Mouse (Mus musculus) forebrain, embryonic 16.5 days (tissue): ENCODE data around the gene Gm17660. TPM values are rescaled to one million over a fixed set of nuclear protein-coding genes. Genes with fewer than 3 reads are reported as not detected.
"Not testable (repeated sequence)": the region's sequence is repeated elsewhere in the genome, so short reads cannot be mapped to it uniquely, and the experiment has no call there.

ENCODE experiments used
- ATAC-seq: fragments of 200-750 bp; cut with Nextera tagmentation; 2 replicates; pipeline ENCODE4 v1.8.0; 2017; ENCODE audit warnings: mild to moderate bottlenecking, moderate library complexity
- H3K27ac ChIP-seq: fragments of 300-500 bp; sonication (generic); 2 replicates; pipeline ENCODE4 v1.5.1; 2014; ENCODE audit warnings: low read length, control low read depth
- H3K27me3 ChIP-seq: fragments of 300-500 bp; sonication (generic); replicated peaks from 2 replicates; pipeline ENCODE4 v1.6.1; 2014; ENCODE audit warnings: low read length; ENCODE audit not compliant: control insufficient read depth, insufficient read depth
- H3K36me3 ChIP-seq: fragments of 300-500 bp; sonication (generic); 2 replicates; pipeline ENCODE4 v1.6.1; 2014; ENCODE audit not compliant: control insufficient read depth, insufficient read depth
- H3K4me1 ChIP-seq: fragments of 300-500 bp; sonication (generic); replicated peaks from 2 replicates; pipeline ENCODE4 v1.6.1; 2014; ENCODE audit warnings: low read length; ENCODE audit not compliant: control insufficient read depth, insufficient read depth
- H3K4me2 ChIP-seq: fragments of 300-500 bp; sonication (generic); 2 replicates; pipeline ENCODE4 v1.6.1; 2014; ENCODE audit warnings: mild to moderate bottlenecking, low read length, control low read depth
- H3K4me3 ChIP-seq: fragments of 300-500 bp; sonication (generic); replicated peaks from 2 replicates; pipeline ENCODE4 v1.5.1; 2014; ENCODE audit warnings: mild to moderate bottlenecking, low read length, control low read depth
- H3K9ac ChIP-seq: fragments of 300-500 bp; sonication (generic); replicated peaks from 2 replicates; pipeline ENCODE4 v1.6.1; 2014; ENCODE audit warnings: low read depth, low read length, control low read depth
- H3K9me3 ChIP-seq: fragments of 300-500 bp; sonication (generic); 2 replicates; pipeline ENCODE4 v1.6.1; 2016; ENCODE audit warnings: low read length; ENCODE audit not compliant: control insufficient read depth
- WGBS: fragments of 180-500 bp; shearing (Covaris S2); extraction: QIAGEN DNeasy Blood & Tissue Kit; methylation state at CpG from one replicate; pipeline ENCODE4 v1.1.7; 2014; 5-methylcytosine and 5-hydroxymethylcytosine counted together
- polyA plus RNA-seq: library from polyadenylated mRNA; unstranded; fragments of >200 nt; fragmentation: Nextera tagmentation; extraction: Ambion mirVana; gene quantifications from 2 replicates; pipeline ENCODE4 v1.2.1, GENCODE M21; 2015

Gene Gm17660
- polyA plus RNA-seq, 1 experiment from 2014 or later = not detected

DNA sequence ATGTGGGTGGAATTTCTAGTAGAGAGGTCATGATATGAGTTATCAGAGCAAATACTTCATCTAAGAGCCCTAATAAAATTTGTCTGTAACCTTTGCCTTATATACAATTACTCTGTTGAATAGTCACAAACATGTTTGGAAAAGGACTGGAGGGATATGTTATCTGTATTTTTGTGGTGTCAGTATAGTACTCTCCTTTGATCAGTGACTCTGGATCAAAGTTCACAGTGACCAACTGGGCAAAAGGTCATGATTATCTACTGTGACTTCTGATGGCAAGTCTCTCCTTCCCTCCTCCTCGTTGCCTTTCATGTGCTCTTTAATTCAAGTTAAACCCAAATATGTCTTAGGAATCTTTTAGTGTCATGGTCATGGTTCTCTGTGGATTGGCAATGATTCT, 41.6 kb downstream of the Gm17660 start:
- Histone ChIP-seq H3K4me2 (no peak overlapping the region), H3K4me1 (no peaks in the 10 kb centered on the region), H3K36me3 (no peaks in the 10 kb centered on the region), H3K9ac (no peak overlapping the region), H3K27ac (no peak overlapping the region), H3K9me3 (no peaks in the 10 kb centered on the region), H3K4me3 (no peak overlapping the region), H3K27me3 (no peaks in the 10 kb centered on the region)
- no peak for ATAC-seq
- WGBS = 63% methylated on average over 1 of the region's 1 CpGs

GRCm38 (mm10) chr5:104035066-104035465, 42.3 kb downstream of the Gm17660 start:
- Histone ChIP-seq H3K36me3 (no peaks in the 10 kb centered on the region), H3K4me2 (no peak overlapping the region), H3K4me3 (no peak overlapping the region), H3K27me3 (no peaks in the 10 kb centered on the region), H3K27ac (no peak overlapping the region), H3K4me1 (no peaks in the 10 kb centered on the region), H3K9me3 (no peaks in the 10 kb centered on the region), H3K9ac (no peak overlapping the region)
- ATAC-seq = no peak

DNA sequence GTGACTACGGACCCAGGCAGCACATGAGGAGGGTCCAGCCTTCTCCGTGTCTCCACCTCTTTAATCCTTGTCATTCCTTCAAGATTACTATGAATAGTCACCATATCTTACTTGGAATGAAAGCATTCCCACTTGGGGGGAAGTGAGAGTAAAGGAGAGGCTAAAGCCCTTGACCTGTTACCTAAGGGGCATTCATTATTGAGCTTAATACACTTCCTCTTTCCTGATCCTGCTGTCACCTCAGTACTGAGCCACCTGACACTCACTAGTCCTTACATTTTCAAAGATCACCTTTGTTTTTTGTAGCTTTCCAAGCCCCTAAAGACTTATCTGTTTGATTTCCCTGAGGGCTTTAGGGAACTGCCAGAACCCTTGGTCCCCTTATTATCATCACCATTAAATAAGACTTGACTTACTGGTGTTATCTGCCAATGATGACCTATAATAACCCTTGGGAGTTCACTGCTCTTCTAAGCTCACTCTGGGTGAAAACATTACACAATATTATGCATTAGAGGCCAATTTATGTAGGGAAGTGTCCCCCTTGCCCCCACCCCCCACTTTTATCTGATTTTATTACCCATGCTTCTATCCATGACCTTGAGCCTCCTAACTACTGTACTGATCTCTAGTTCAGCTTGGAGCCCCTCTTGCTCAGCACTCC, 44.8 kb downstream of the Gm17660 start:
- H3K27me3 ChIP-seq = no peaks in the 10 kb centered on the region
- 81% methylated on average over 2 of the region's 2 CpGs for WGBS
- H3K9me3 ChIP-seq = no peaks in the 10 kb centered on the region
- H3K4me2 ChIP-seq = no peak overlapping the region
- H3K4me1 ChIP-seq = no peaks in the 10 kb centered on the region
- no peak overlapping the region for H3K9ac ChIP-seq
- H3K4me3 ChIP-seq = no peak overlapping the region
- no peak overlapping the region for H3K27ac ChIP-seq
- no peak for ATAC-seq
- no peaks in the 10 kb centered on the region for H3K36me3 ChIP-seq

- H3K4me2 ChIP-seq = no peak overlapping the region
- ATAC-seq = no peak
- 50% methylated on average over 17 of the region's 17 CpGs for WGBS
Measured at GRCm38 (mm10) chr5:104025245-104025854, 52.1 kb downstream of the Gm17660 start.

GRCm38 (mm10) chr5:104024762-104025161, 52.6 kb downstream of the Gm17660 start:
- Histone ChIP-seq H3K9me3 (no peaks in the 10 kb centered on the region), H3K27ac (no peak overlapping the region), H3K4me1 (peaks cover 6% of the 10 kb centered on the region), H3K9ac (no peak overlapping the region), H3K27me3 (no peaks in the 10 kb centered on the region; the same call in 1 of the 2 replicates), H3K4me3 (no peak overlapping the region), H3K36me3 (no peaks in the 10 kb centered on the region), H3K4me2 (no peak overlapping the region)
- no peak for ATAC-seq
- WGBS = 69% methylated on average over 11 of the region's 11 CpGs

More at GRCm38 (mm10) chr5:104025245-104025854, 52.1 kb downstream of the Gm17660 start:
- H3K4me1 ChIP-seq = peaks cover 6% of the 10 kb centered on the region
- H3K9ac ChIP-seq = no peak overlapping the region
- H3K9me3 ChIP-seq = no peaks in the 10 kb centered on the region
- no peaks in the 10 kb centered on the region for H3K36me3 ChIP-seq
- H3K27me3 ChIP-seq = no peaks in the 10 kb centered on the region; the same call in 1 of the 2 replicates
- H3K27ac ChIP-seq = no peak overlapping the region
- H3K4me3 ChIP-seq = no peak overlapping the region

DNA sequence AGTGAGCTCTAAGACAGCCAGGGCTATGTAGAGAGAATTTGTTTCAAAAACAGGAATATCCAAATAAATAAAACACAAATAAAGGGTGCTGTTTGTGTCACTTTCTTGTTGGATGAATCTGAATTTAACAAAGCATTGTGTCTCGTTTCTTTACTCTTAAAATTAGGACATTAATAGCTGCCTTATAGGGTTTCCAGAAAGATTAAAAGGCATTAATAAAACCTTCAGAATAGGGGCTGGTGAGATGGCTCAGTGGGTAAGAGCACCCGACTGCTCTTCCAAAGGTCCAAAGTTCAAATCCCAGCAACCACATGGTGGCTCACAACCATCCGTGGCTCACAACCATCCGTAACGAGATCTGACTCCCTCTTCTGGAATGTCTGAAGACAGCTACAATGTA, 53.2 kb downstream of the Gm17660 start:
- H3K27ac ChIP-seq, H3K9me3 ChIP-seq, H3K4me3 ChIP-seq, H3K4me2 ChIP-seq, ATAC-seq, H3K36me3 ChIP-seq, H3K27me3 ChIP-seq, H3K4me1 ChIP-seq, H3K9ac ChIP-seq: not testable (repeated sequence)
- 81% methylated on average over 5 of the region's 5 CpGs for WGBS

DNA sequence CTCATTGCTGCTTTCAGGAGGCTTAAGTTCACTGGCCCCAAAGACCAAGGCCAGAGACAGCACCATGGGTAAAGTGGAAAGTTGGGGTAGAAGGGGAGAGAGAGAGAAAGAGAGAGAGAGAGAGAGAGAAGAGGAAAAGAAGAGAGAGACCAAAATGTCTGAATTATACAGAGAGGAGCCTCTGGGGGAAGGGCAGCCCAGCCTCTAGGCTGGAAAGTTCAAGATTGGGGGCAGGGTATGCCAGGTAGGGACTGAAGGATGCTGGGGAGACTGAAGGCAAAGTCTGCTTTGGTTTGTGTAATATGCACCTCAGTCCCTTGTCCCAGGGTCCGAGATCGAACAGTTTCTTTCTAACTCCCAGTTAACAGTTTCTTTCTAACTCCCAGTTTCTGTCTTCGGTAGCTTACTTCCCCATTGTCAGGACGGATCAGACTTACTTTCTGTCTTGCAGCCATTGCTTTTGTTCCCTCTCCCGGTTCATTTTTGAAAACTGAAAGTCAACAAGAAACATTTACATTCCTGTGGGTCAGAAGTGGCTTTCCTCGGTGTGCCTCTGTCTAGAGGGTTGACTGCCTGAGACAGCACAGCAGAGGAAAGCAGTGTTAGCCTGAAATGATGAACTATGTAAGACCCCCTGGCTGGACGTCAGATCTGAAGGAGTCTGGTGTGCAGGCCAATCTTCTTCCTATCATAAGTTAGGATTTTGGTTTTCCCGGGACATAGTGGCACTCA, 54.0 kb downstream of the Gm17660 start:
- Histone ChIP-seq H3K4me1 (peaks cover 6% of the 10 kb centered on the region), H3K36me3 (no peaks in the 10 kb centered on the region), H3K9ac (no peak overlapping the region), H3K27ac (no peak overlapping the region), H3K9me3 (no peaks in the 10 kb centered on the region), H3K4me2 (no peak overlapping the region), H3K27me3 (no peaks in the 10 kb centered on the region; the same call in 1 of the 2 replicates), H3K4me3 (no peak overlapping the region)
- ATAC-seq = no peak
- WGBS = 71% methylated on average over 8 of the region's 8 CpGs

DNA sequence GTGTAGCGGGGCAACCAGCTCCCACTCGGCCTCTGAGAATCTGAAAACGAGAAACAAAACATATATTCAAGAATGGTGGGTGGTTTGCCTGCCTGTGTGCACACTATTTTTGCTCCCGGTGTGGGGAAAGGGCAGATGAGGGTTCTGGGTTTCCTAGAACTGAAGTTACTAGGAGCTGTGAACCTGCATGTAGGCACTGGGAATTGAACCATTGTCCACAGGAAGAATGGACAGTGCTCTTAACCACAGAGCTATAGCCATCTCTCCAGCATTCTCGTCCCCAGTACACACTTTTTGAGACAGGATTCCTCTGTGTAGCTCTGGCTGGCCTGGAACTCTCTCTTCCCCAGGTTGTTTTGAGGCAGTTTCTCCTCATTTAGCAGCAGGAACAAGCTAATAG, 54.9 kb downstream of the Gm17660 start:
- no peak for ATAC-seq
- Histone ChIP-seq H3K4me3 (peak overlapping the region; percentile 62; the same call in 1 of the 2 replicates), H3K4me2 (peak overlapping the region; percentile 82), H3K27ac (no peak overlapping the region), H3K9ac (peak overlapping the region; percentile 65; the same call in 1 of the 2 replicates), H3K36me3 (no peaks in the 10 kb centered on the region), H3K27me3 (no peaks in the 10 kb centered on the region; the same call in 1 of the 2 replicates), H3K4me1 (peaks cover 6% of the 10 kb centered on the region), H3K9me3 (no peaks in the 10 kb centered on the region)
- 30% methylated on average over 5 of the region's 5 CpGs for WGBS

DNA sequence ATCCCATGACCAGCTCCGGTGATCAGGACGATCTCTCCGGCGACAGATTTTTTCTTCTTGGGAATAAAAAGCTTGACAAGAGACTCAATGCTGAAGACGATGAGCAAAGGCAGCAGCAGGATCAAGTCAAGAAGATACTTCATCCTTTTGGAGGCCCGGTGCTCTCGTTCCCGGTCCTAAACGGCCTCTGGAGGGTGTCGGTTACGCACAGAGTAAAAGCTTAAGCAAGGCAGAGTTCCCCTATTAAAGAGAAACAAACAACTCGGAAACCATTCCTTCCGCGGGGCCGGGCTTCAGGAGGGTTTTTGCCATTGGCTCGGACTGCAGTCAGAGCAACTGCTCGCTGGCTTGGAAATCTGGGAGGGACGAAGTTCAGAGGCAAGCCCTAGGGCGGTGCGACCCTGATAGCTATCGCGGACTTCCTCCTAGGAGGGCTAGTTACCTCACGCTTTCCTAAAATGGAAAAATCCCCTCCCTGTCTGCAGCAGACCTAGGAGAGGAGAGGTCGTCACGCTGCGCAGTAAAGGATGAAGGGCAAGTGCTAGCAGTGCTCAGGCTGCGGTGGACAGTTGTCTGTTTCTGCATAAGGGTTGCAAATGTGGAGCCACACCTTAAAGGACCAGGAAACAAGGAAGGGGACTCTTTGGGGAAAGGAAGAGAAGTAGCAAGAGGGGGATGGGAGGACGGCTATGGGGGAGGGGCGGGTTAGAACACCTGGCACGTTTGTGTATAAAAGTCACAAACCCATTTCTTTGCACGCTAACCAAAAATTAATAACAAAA, 55.6 kb downstream of the Gm17660 start, which contains the start of gene Hsd17b11:
TSS of gene Hsd17b11 (minus strand) at position 323 of the 782 bp plus-strand sequence.
- peak within 1 kb of the TSS; percentile 65 for H3K9ac ChIP-seq
- peaks cover 6% of the 10 kb centered on the region for H3K4me1 ChIP-seq
- H3K27me3 ChIP-seq = no peaks in the 10 kb centered on the region; the same call in 1 of the 2 replicates
- H3K4me2 ChIP-seq = peak within 1 kb of the TSS; percentile 82
- H3K36me3 ChIP-seq = no peaks in the 10 kb centered on the region
- peak; percentile 86 for ATAC-seq
- no peaks in the 10 kb centered on the region for H3K9me3 ChIP-seq
- peak within 1 kb of the TSS; percentile 62 for H3K4me3 ChIP-seq
- WGBS = 2% methylated on average over 31 of the region's 31 CpGs
- H3K27ac ChIP-seq = peak within 1 kb of the TSS; percentile 42; the same call in 1 of the 2 replicates
